Mouse (Mus musculus) liver, embryonic 14.5 days (tissue): ENCODE data around the gene Rad54l2. TPM values are rescaled to one million over a fixed set of nuclear protein-coding genes. Genes with fewer than 3 reads are reported as not detected.

ENCODE experiments used
- ATAC-seq: fragments of 200-750 bp; cut with Nextera tagmentation; 2 replicates; pipeline ENCODE4 v1.8.0; 2017; ENCODE audit warnings: moderate number of reproducible peaks, mild to moderate bottlenecking, moderate library complexity; ENCODE audit not compliant: insufficient read depth
- DNase-seq, 3 experiments: peaks; one replicate each; pipeline ENCODE4 v3.0.0-alpha.2; 2012 to 2013; ENCODE audit warnings: low read depth in 3 of 3, low spot score in 3 of 3
- H3K27ac ChIP-seq: fragments of 300-500 bp; sonication (generic); 2 replicates; pipeline ENCODE4 v1.5.1; 2014; ENCODE audit warnings: moderate library complexity, mild to moderate bottlenecking, control low read depth, inconsistent platforms
- H3K27me3 ChIP-seq: fragments of 300-500 bp; sonication (generic); 2 replicates; pipeline ENCODE4 v1.6.1; 2014; ENCODE audit warnings: mild to moderate bottlenecking, low read length, moderate library complexity; ENCODE audit not compliant: control insufficient read depth, insufficient read depth
- H3K36me3 ChIP-seq: fragments of 300-500 bp; sonication (generic); replicated peaks from 2 replicates; pipeline ENCODE4 v1.6.1; 2014; ENCODE audit warnings: low read depth; ENCODE audit not compliant: control insufficient read depth, insufficient read depth
- H3K4me1 ChIP-seq, 2 experiments: fragments of 200-500 bp in 1 of 2; fragments of 300-500 bp in 1 of 2; sonication (generic) in 1 of 2; replicated peaks; 2 replicates each; pipeline ENCODE4 v1.6.1; 2012 to 2014; ENCODE audit warnings: antibody characterized with exemption in 1 of 2, inconsistent platforms in 1 of 2, low read length in 1 of 2; ENCODE audit not compliant: control insufficient read depth in 2 of 2, insufficient read depth in 2 of 2
- H3K4me2 ChIP-seq: fragments of 300-500 bp; sonication (generic); 2 replicates; pipeline ENCODE4 v1.6.1; 2014; ENCODE audit warnings: low read depth, mild to moderate bottlenecking, control low read depth, moderate library complexity
- H3K4me3 ChIP-seq, 2 experiments: fragments of 200-500 bp in 1 of 2; fragments of 300-500 bp in 1 of 2; sonication (generic) in 1 of 2; 2 replicates each; pipeline ENCODE4 v1.5.1; 2012 to 2014; ENCODE audit warnings: low read depth in 2 of 2, low read length in 2 of 2, mild to moderate bottlenecking in 2 of 2, control low read depth in 1 of 2, inconsistent platforms in 1 of 2, moderate library complexity in 1 of 2; ENCODE audit not compliant: insufficient read depth in 1 of 2
- H3K9ac ChIP-seq: fragments of 300-500 bp; sonication (generic); replicated peaks from 2 replicates; pipeline ENCODE4 v1.6.1; 2014; ENCODE audit warnings: mild to moderate bottlenecking, control low read depth, moderate library complexity
- H3K9me3 ChIP-seq: fragments of 300-500 bp; sonication (generic); 2 replicates; pipeline ENCODE4 v1.6.1; 2016; ENCODE audit warnings: low read length, mixed read lengths; ENCODE audit not compliant: control insufficient read depth
- CTCF ChIP-seq: IDR thresholded peaks from 2 replicates; pipeline ENCODE4 v1.5.1; 2016; ENCODE audit warnings: antibody characterized with exemption, low read depth, control low read depth
- EP300 ChIP-seq: IDR thresholded peaks from 2 replicates; pipeline ENCODE4 v1.6.1; 2016; ENCODE audit warnings: antibody characterized with exemption, low read depth
- WGBS: fragments of 180-500 bp; shearing (Covaris S2); extraction: QIAGEN DNeasy Blood & Tissue Kit; methylation state at CpG from one replicate; pipeline ENCODE4 v1.1.7; 2014; ENCODE audit not compliant: insufficient replicate concordance; 5-methylcytosine and 5-hydroxymethylcytosine counted together
- polyA plus RNA-seq, 2 experiments: library from polyadenylated mRNA; depleted of rRNA in 1 of 2; stranded (reverse) in 1 of 2; unstranded in 1 of 2; fragments of >200 nt; fragmentation: Nextera tagmentation in 1 of 2; extraction: Ambion mirVana in 1 of 2; gene quantifications; 2 replicates each; pipeline versions ENCODE4 v1.2.1 to v1.2.3; 2012 to 2014

Gene Rad54l2
- polyA plus RNA-seq (2012; rRNA removed) (2.4 and 3.7 TPM in 2 replicates), polyA plus RNA-seq (2014; fragmentation: Nextera tagmentation; extraction: Ambion mirVana) (0.96 and 1.3 TPM in 2 replicates)

GRCm38 (mm10) chr9:106788812-106789321, at the start of gene Rad54l2:
Gene Rad54l2 (minus strand): TSS chr9:106789194.
- no peaks in the 10 kb centered on the region for H3K9me3 ChIP-seq
- H3K4me1 ChIP-seq = peaks cover 3 to 19% of the 10 kb centered on the region in 2 experiments; a peak in 3 of 4 replicates
- peak within 1 kb of the TSS; percentile 46 for H3K27ac ChIP-seq
- DNase-seq = peak; percentile 61 to 69 (median 61)
- no peaks in the 10 kb centered on the region for H3K27me3 ChIP-seq
- no peaks in the 10 kb centered on the region for H3K36me3 ChIP-seq
- peak within 1 kb of the TSS; percentile 98 to 100 for H3K4me3 ChIP-seq
- under 1% methylated on average over 48 of the region's 49 CpGs for WGBS
- H3K9ac ChIP-seq = peak within 1 kb of the TSS; percentile 99
- ATAC-seq = peak; percentile 89
- H3K4me2 ChIP-seq = peak within 1 kb of the TSS; percentile 79
- TF ChIP-seq EP300 (no peak), CTCF (peak; percentile 20)

GRCm38 (mm10) chr9:106822381-106823104, 33.5 kb upstream of the Rad54l2 start:
- Histone ChIP-seq H3K4me1 (peaks cover 5 to 10% of the 10 kb centered on the region in 2 experiments), H3K27ac (peak overlapping the region; percentile 88), H3K9me3 (no peaks in the 10 kb centered on the region), H3K4me2 (peak overlapping the region; percentile 75), H3K9ac (peak overlapping the region; percentile 97), H3K27me3 (no peaks in the 10 kb centered on the region), H3K4me3 (peak overlapping the region; percentile 87 to 97), H3K36me3 (no peaks in the 10 kb centered on the region)
- TF ChIP-seq CTCF (0 out of 2 replicates have a peak, but pooled peaks have one; percentile 8), EP300 (no peak)
- ATAC-seq (peak; percentile 81), DNase-seq (peak; percentile 85 to 87 (median 85))
- WGBS = under 1% methylated on average over 32 of the region's 32 CpGs

DNA sequence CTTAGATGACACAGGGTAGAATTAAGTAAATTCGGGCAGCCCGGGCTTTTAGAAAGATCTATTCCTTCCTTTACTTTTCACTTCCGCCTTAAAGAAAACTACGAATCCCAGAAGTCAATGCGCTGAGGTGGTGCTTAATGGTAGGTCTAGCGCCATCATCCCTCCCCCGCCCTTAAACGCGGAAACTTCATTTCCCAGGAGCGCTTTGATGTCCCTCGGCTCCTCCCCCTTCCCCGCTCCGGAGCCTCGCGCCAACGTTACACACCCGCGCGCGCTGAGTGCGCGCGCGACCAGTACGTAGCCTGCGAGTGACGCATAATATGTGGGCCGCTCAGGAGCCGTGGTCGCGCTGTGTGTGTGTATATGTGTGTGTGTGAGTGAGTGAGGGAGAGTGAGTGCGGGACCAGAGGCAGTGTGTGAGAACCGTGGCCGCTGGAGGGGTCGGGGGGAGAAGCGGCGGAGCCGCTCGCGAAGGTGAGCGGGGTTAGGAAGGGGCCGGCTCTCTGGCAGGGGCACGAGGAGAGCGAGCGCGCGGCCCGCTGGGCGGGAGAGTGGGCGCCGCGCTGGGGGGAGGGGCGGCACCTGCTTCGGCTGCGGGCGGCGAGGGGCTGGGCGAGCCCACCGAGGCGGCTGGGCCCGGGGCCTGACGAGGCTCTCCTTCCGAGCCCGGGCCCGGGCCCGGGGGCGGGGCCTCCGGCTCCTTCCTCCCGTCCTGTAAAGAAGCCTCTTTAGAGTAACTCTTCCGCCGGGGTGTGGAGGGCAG, 32.8 kb upstream of the Rad54l2 start, which contains the start of gene Dcaf1:
Gene Dcaf1, plus strand, starts transcription at position 257 of the 763 bp plus-strand sequence.
- WGBS = under 1% methylated on average over 69 of the region's 71 CpGs
- TF ChIP-seq EP300 = no peak
- 0 out of 2 replicates have a peak, but pooled peaks have one; percentile 18 for TF ChIP-seq CTCF
- H3K4me3 ChIP-seq = peak within 1 kb of the TSS; percentile 87 to 97
- peaks cover 2 to 4% of the 10 kb centered on the region in 2 experiments; a peak in 3 of 4 replicates for H3K4me1 ChIP-seq
- H3K4me2 ChIP-seq = peak within 1 kb of the TSS; percentile 83
- H3K27me3 ChIP-seq = no peaks in the 10 kb centered on the region
- no peaks in the 10 kb centered on the region for H3K9me3 ChIP-seq
- H3K27ac ChIP-seq = peak within 1 kb of the TSS; percentile 88
- no peaks in the 10 kb centered on the region for H3K36me3 ChIP-seq
- DNase-seq (peak; percentile 99), ATAC-seq (peak; percentile 95)
- H3K9ac ChIP-seq = peak within 1 kb of the TSS; percentile 97

- 24% methylated on average over 15 of the region's 15 CpGs for WGBS
- Histone ChIP-seq H3K9me3 (no peaks in the 10 kb centered on the region), H3K27me3 (no peaks in the 10 kb centered on the region), H3K4me3 (peak overlapping the region; percentile 85 to 97), H3K27ac (peak overlapping the region; percentile 65), H3K4me1 (peaks cover 2 to 3% of the 10 kb centered on the region in 2 experiments; a peak in 3 of 4 replicates), H3K9ac (peak overlapping the region; percentile 81), H3K4me2 (peak overlapping the region; percentile 83), H3K36me3 (no peaks in the 10 kb centered on the region)
- DNase-seq (peak in 2 of 3 experiments; percentile 9 to 35), ATAC-seq (no peak)
- TF ChIP-seq CTCF (no peak), EP300 (no peak)
Measured at GRCm38 (mm10) chr9:106821050-106821617, 32.1 kb upstream of the Rad54l2 start.
